Mouse (Mus musculus) liver, embryonic 12.5 days (tissue): ENCODE data around the gene Olfr917. TPM values are rescaled to one million over a fixed set of nuclear protein-coding genes. Genes with fewer than 3 reads are reported as not detected.

Experiments used
- ATAC-seq: fragments of 200-750 bp; cut with Nextera tagmentation; 2 replicates; pipeline ENCODE4 v1.8.0; 2017; ENCODE audit warnings: moderate number of reproducible peaks, mild to moderate bottlenecking, moderate library complexity
- H3K27ac ChIP-seq: fragments of 300-500 bp; sonication (generic); 2 replicates; pipeline ENCODE4 v1.5.1; 2016; ENCODE audit warnings: mild to moderate bottlenecking
- H3K27me3 ChIP-seq: fragments of 300-500 bp; sonication (generic); replicated peaks from 2 replicates; pipeline ENCODE4 v1.6.1; 2016; ENCODE audit warnings: mild to moderate bottlenecking, moderate library complexity
- H3K36me3 ChIP-seq: fragments of 300-500 bp; sonication (generic); 2 replicates; pipeline ENCODE4 v1.6.1; 2016; ENCODE audit warnings: mild to moderate bottlenecking, moderate library complexity
- H3K4me1 ChIP-seq: fragments of 300-500 bp; sonication (generic); 2 replicates; pipeline ENCODE4 v1.6.1; 2016
- H3K4me2 ChIP-seq: fragments of 300-500 bp; sonication (generic); 2 replicates; pipeline ENCODE4 v1.6.1; 2016; ENCODE audit warnings: mild to moderate bottlenecking, moderate library complexity
- H3K4me3 ChIP-seq: fragments of 300-500 bp; sonication (generic); 2 replicates; pipeline ENCODE4 v1.5.1; 2016; ENCODE audit warnings: mild to moderate bottlenecking, moderate library complexity
- H3K9ac ChIP-seq: fragments of 300-500 bp; sonication (generic); 2 replicates; pipeline ENCODE4 v1.6.1; 2016; ENCODE audit warnings: mild to moderate bottlenecking, moderate library complexity
- H3K9me3 ChIP-seq: fragments of 300-500 bp; sonication (generic); replicated peaks from 2 replicates; pipeline ENCODE4 v1.6.1; 2016; ENCODE audit warnings: mild to moderate bottlenecking, moderate library complexity
- WGBS: fragments of 180-500 bp; shearing (Covaris S2); methylation state at CpG from one replicate; pipeline ENCODE4 v1.1.7; 2016; ENCODE audit not compliant: insufficient replicate concordance; 5-methylcytosine and 5-hydroxymethylcytosine counted together
- polyA plus RNA-seq: library from polyadenylated mRNA; unstranded; fragments of >200 nt; fragmentation: Nextera tagmentation; extraction: Ambion mirVana; gene quantifications from 2 replicates; pipeline ENCODE4 v1.2.1, GENCODE M21; 2016

Gene Olfr917
- polyA plus RNA-seq: not detected in 2 replicates

DNA sequence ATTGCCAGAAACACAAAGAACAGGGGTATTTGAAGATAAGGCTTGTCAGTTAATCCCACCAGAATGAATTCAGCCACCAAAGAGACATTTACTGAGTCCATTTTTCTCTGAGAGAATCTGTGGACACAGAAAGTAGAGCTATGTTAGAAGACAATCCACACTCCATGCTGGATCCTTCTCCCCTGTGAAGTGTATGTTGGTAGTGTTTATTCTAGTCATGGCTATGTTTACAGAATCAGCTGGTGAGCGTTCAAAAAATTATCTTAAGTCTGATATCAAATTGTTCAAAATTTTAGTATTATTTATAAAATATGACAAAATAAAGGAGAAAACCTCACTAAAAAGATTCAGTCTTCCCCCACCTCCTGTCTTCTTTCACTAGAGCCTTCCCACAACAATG is at the start of gene Olfr917:
TSS of gene Olfr917 (minus strand) at position 101 of the 400 bp plus-strand sequence.
- 71% methylated on average over 1 of the region's 1 CpGs for WGBS

DNA sequence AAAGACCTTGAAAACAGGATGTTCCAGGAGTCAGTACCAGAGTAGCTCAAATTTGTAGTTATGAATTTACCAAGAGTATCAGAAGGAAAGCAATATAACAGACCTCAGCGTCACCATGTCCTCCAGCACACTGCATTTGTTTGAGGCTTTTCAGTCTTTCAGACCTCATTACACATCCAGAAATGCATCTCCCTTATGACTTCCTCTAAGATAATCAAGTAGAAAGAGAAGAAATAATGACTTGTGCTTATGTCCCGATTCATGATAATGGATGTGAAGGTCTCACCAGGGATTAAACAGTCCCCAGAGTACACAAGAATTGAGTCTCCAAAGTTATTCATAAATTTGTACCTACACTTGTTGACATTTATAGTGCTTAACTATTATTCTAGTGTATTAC is 8.9 kb upstream of the Olfr917 start, which contains the start of gene Olfr918:
TSS of gene Olfr918 (minus strand) at position 101 of the 400 bp plus-strand sequence.
- H3K27ac ChIP-seq: no peak within 1 kb of the TSS
- H3K27me3 ChIP-seq: no peaks in the 10 kb centered on the region
- H3K4me3 ChIP-seq: no peak within 1 kb of the TSS
- no peak for ATAC-seq
- H3K9ac ChIP-seq: no peak within 1 kb of the TSS
- 70% methylated on average over 2 of the region's 2 CpGs for WGBS
- H3K9me3 ChIP-seq: no peaks in the 10 kb centered on the region
- no peak within 1 kb of the TSS for H3K4me2 ChIP-seq
- H3K36me3 ChIP-seq: no peaks in the 10 kb centered on the region
- H3K4me1 ChIP-seq: no peaks in the 10 kb centered on the region

More for the DNA sequence above, at the start of gene Olfr917:
- H3K4me1 ChIP-seq: no peaks in the 10 kb centered on the region
- no peak within 1 kb of the TSS for H3K27ac ChIP-seq
- H3K4me3 ChIP-seq: no peak within 1 kb of the TSS
- H3K9ac ChIP-seq: no peak within 1 kb of the TSS
- H3K4me2 ChIP-seq: no peak within 1 kb of the TSS
- H3K27me3 ChIP-seq: no peaks in the 10 kb centered on the region
- ATAC-seq: no peak
- no peaks in the 10 kb centered on the region for H3K9me3 ChIP-seq
- no peaks in the 10 kb centered on the region for H3K36me3 ChIP-seq

GRCm38 (mm10) chr9:38672887-38673286 is 7.2 kb upstream of the Olfr917 start:
- H3K9me3 ChIP-seq: no peaks in the 10 kb centered on the region
- no peak overlapping the region for H3K4me2 ChIP-seq
- no peaks in the 10 kb centered on the region for H3K36me3 ChIP-seq
- H3K27me3 ChIP-seq: no peaks in the 10 kb centered on the region
- 47% methylated on average over 2 of the region's 2 CpGs for WGBS
- no peak overlapping the region for H3K4me3 ChIP-seq
- H3K9ac ChIP-seq: no peak overlapping the region
- no peaks in the 10 kb centered on the region for H3K4me1 ChIP-seq
- no peak overlapping the region for H3K27ac ChIP-seq
- no peak for ATAC-seq

- 41% methylated on average over 1 of the region's 1 CpGs for WGBS
- Histone ChIP-seq H3K4me1 (no peaks in the 10 kb centered on the region), H3K36me3 (no peaks in the 10 kb centered on the region), H3K4me3 (no peak within 1 kb of the TSS), H3K27ac (no peak within 1 kb of the TSS), H3K9ac (no peak within 1 kb of the TSS), H3K27me3 (no peaks in the 10 kb centered on the region), H3K9me3 (no peaks in the 10 kb centered on the region), H3K4me2 (no peak within 1 kb of the TSS)
- no peak for ATAC-seq
These were observed 5.9 kb downstream of the Olfr917 start, which contains the start of gene Olfr916 for GRCm38 (mm10) chr9:38659775-38660174. Gene Olfr916, minus strand, starts transcription at chr9:38659875.

- H3K27me3 ChIP-seq: no peaks in the 10 kb centered on the region
- no peak overlapping the region for H3K4me3 ChIP-seq
- no peak overlapping the region for H3K9ac ChIP-seq
- 0 out of 2 replicates have a peak, but pooled peaks cover 3% of the 10 kb centered on the region for H3K9me3 ChIP-seq
- WGBS: 72% methylated on average over 4 of the region's 4 CpGs
- no peaks in the 10 kb centered on the region for H3K36me3 ChIP-seq
- ATAC-seq: no peak
- no peak overlapping the region for H3K27ac ChIP-seq
- H3K4me1 ChIP-seq: no peaks in the 10 kb centered on the region
- no peak overlapping the region for H3K4me2 ChIP-seq
These were observed 33.2 kb downstream of the Olfr917 start for GRCm38 (mm10) chr9:38632406-38632805.

Other genes starting within 250 kb of the Olfr917 start
- not detected in 2 replicates for gene Olfr901, start 236.4 kb downstream of the Olfr917 start, polyA plus RNA-seq
- gene Olfr902, start 218.2 kb downstream of the Olfr917 start, polyA plus RNA-seq: not detected in 2 replicates
- not detected in 2 replicates for gene Olfr904, start 202.7 kb downstream of the Olfr917 start, polyA plus RNA-seq
- gene Olfr905, start 194.7 kb downstream of the Olfr917 start, polyA plus RNA-seq: not detected in 2 replicates
- gene Olfr906, start 178.8 kb downstream of the Olfr917 start, polyA plus RNA-seq: not detected in 2 replicates
- not detected in 2 replicates for gene Olfr907, start 170.0 kb downstream of the Olfr917 start, polyA plus RNA-seq
- not detected in 2 replicates for gene Olfr911-ps1, start 144.3 kb downstream of the Olfr917 start, polyA plus RNA-seq
- not detected in 2 replicates for gene Olfr910, start 128.0 kb downstream of the Olfr917 start, polyA plus RNA-seq
- not detected in 2 replicates for gene Olfr912, start 85.7 kb downstream of the Olfr917 start, polyA plus RNA-seq
- not detected in 2 replicates for gene Olfr913, start 73.1 kb downstream of the Olfr917 start, polyA plus RNA-seq
- gene Olfr914, start 60.7 kb downstream of the Olfr917 start, polyA plus RNA-seq: not detected in 2 replicates
- not detected in 2 replicates for gene Olfr916, start 6.0 kb downstream of the Olfr917 start, polyA plus RNA-seq
- not detected in 2 replicates for gene Olfr918, start 8.8 kb upstream of the Olfr917 start, polyA plus RNA-seq
- gene Olfr919, start 37.8 kb upstream of the Olfr917 start, polyA plus RNA-seq: not detected in 2 replicates
- gene Vwa5a, start 52.4 kb upstream of the Olfr917 start, polyA plus RNA-seq: 9.0 and 9.2 TPM in 2 replicates
- gene Olfr920, start 86.5 kb upstream of the Olfr917 start, polyA plus RNA-seq: not detected in 2 replicates
- not detected in 2 replicates for gene Olfr921, start 107.2 kb upstream of the Olfr917 start, polyA plus RNA-seq
- not detected in 2 replicates for gene Olfr922, start 148.8 kb upstream of the Olfr917 start, polyA plus RNA-seq
- gene Olfr923, start 160.7 kb upstream of the Olfr917 start, polyA plus RNA-seq: not detected in 2 replicates
- gene Olfr924, start 178.6 kb upstream of the Olfr917 start, polyA plus RNA-seq: not detected in 2 replicates
- gene Olfr26, start 189.2 kb upstream of the Olfr917 start, polyA plus RNA-seq: not detected in 2 replicates
- gene Olfr926, start 211.3 kb upstream of the Olfr917 start, polyA plus RNA-seq: not detected in 2 replicates